Mouse (Mus musculus) ES-Bruce4 (cell line): ENCODE results near the gene Myo15.

Experiments used
- CTCF ChIP-seq: IDR thresholded peaks from one replicate; pipeline ENCODE4 v1.8.1; 2011; ENCODE audit warnings: low read depth, low read length
- EP300 ChIP-seq: IDR thresholded peaks from 2 replicates; pipeline ENCODE4 v1.6.1; 2011; ENCODE audit warnings: low read depth, low read length; ENCODE audit not compliant: insufficient read depth
- POLR2A ChIP-seq: IDR thresholded peaks from one replicate; pipeline ENCODE4 v1.8.1; 2011; ENCODE audit warnings: low read length; ENCODE audit not compliant: insufficient read depth

DNA sequence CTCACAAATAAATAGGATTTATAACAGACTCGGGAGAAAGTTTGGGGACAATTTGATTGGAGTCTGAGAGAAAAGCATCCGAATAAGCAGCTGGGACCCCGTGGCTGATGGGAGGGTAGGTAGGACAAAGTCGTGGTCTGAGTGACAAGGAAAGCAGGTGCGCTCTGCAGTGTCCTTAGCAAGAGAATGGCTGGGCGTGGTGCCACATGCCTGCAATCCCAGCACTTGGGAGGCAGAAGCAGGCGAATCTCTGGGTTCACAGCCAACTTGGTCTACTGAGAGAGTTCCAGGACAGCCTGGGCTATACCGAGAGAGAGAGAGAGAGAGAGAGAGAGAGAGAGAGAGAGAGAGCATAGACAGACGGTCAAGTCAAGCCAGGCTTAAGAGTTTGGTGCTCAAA lies 1.6 kb downstream of the Myo15 start:
- TF ChIP-seq POLR2A (no peak), CTCF (no peak), EP300 (0 out of 2 replicates have a peak, but pooled peaks have one; percentile 53)
